Comparison of ENCODE assay signal across 8 mouse cellular contexts in genomic region chr8:86882568-86883478, GRCm38 (mm10). TPM values are rescaled to one million over a fixed set of nuclear protein-coding genes. Genes with fewer than 3 reads are reported as not detected.
DNase-seq lines count a peak whose midpoint lies in the region; ATAC-seq and TF ChIP-seq lines count a peak whose summit lies in the region.

No protein-coding gene starts in this region.

- H3K9ac ChIP-seq in kidney, postnatal 0 days (ENCODE audit: low read depth, low read length): peak overlapping the region; percentile 43; the same call in 1 of the 2 replicates
- H3K9ac ChIP-seq in embryonic facial prominence, embryonic 11.5 days (replicated peaks; ENCODE audit: low read length): peak overlapping the region; percentile 44
- H3K9ac ChIP-seq in intestine, embryonic 14.5 days (ENCODE audit: low read length): no peak overlapping the region
- 0 out of 2 replicates have a peak overlapping the region, but pooled peaks have one; percentile 7 for H3K9ac ChIP-seq in neural tube, embryonic 14.5 days (replicated peaks; ENCODE audit: low read depth, low read length)

- H3K27me3 ChIP-seq in kidney, postnatal 0 days (ENCODE audit: insufficient read depth, low read length): no peaks in the 10 kb centered on the region
- no peaks in the 10 kb centered on the region for H3K27me3 ChIP-seq in embryonic facial prominence, embryonic 11.5 days (ENCODE audit: control insufficient read depth, insufficient read depth, low read length)
- no peaks in the 10 kb centered on the region for H3K27me3 ChIP-seq in intestine, embryonic 14.5 days (replicated peaks; ENCODE audit: control insufficient read depth, insufficient read depth, low read length)
- no peaks in the 10 kb centered on the region for H3K27me3 ChIP-seq in neural tube, embryonic 14.5 days (ENCODE audit: control insufficient read depth, insufficient read depth, low read length)

- no peak for TF ChIP-seq CTCF in kidney, postnatal 0 days (IDR thresholded peaks at IDR 0.05; ENCODE audit: low read depth)

- H3K27ac ChIP-seq in kidney, postnatal 0 days: no peak overlapping the region
- no peak overlapping the region for H3K27ac ChIP-seq in embryonic facial prominence, embryonic 11.5 days (replicated peaks; ENCODE audit: low read depth, low read length)
- H3K27ac ChIP-seq in intestine, embryonic 14.5 days (ENCODE audit: low read depth): no peak overlapping the region
- H3K27ac ChIP-seq in neural tube, embryonic 14.5 days (ENCODE audit: low read depth, low read length): no peak overlapping the region

- no peaks in the 10 kb centered on the region for H3K9me3 ChIP-seq in kidney, postnatal 0 days (replicated peaks; ENCODE audit: low read length)
- no peaks in the 10 kb centered on the region for H3K9me3 ChIP-seq in embryonic facial prominence, embryonic 11.5 days (replicated peaks; ENCODE audit: control insufficient read depth, low read length)
- no peaks in the 10 kb centered on the region for H3K9me3 ChIP-seq in intestine, embryonic 14.5 days (ENCODE audit: control insufficient read depth, low read length)
- H3K9me3 ChIP-seq in neural tube, embryonic 14.5 days (ENCODE audit: control insufficient read depth, low read length): no peaks in the 10 kb centered on the region

- peaks cover 13% of the 10 kb centered on the region for H3K4me1 ChIP-seq in kidney, postnatal 0 days (replicated peaks; ENCODE audit: insufficient read depth, low read length)
- peaks cover 4% of the 10 kb centered on the region; the same call in 1 of the 2 replicates for H3K4me1 ChIP-seq in embryonic facial prominence, embryonic 11.5 days (ENCODE audit: control insufficient read depth, insufficient read depth, low read length)
- H3K4me1 ChIP-seq in intestine, embryonic 14.5 days (replicated peaks; ENCODE audit: control insufficient read depth, insufficient read depth, low read length): peaks cover 21% of the 10 kb centered on the region
- H3K4me1 ChIP-seq in neural tube, embryonic 14.5 days (ENCODE audit: control insufficient read depth, insufficient read depth, low read length): peaks cover 20% of the 10 kb centered on the region

- ATAC-seq in kidney, postnatal 0 days (replicated peaks; ENCODE audit: low FRiP score, low read depth): no peak
- no peak for ATAC-seq in embryonic facial prominence, embryonic 11.5 days (replicated peaks; ENCODE audit: insufficient number of reproducible peaks, low FRiP score, low TSS enrichment, low read depth)
- no peak for ATAC-seq in intestine, embryonic 14.5 days (replicated peaks; ENCODE audit: low FRiP score, low TSS enrichment, low read depth)
- ATAC-seq in neural tube, embryonic 14.5 days (ENCODE audit: low read depth): no peak
- ATAC-seq in erythroid progenitor cell, adult 5-6 weeks (replicated peaks; ENCODE audit: low FRiP score, poor library complexity, severe bottlenecking): no peak

- no peaks in the 10 kb centered on the region for H3K36me3 ChIP-seq in kidney, postnatal 0 days (ENCODE audit: insufficient read depth, low read length)
- no peaks in the 10 kb centered on the region for H3K36me3 ChIP-seq in embryonic facial prominence, embryonic 11.5 days (replicated peaks; ENCODE audit: control insufficient read depth, insufficient read depth, low read depth, low read length)
- H3K36me3 ChIP-seq in intestine, embryonic 14.5 days (ENCODE audit: control insufficient read depth, insufficient read depth, low read length): 0 out of 2 replicates have a peak, but pooled peaks cover 4% of the 10 kb centered on the region
- H3K36me3 ChIP-seq in neural tube, embryonic 14.5 days (ENCODE audit: control insufficient read depth, insufficient read depth, low read length): 0 out of 2 replicates have a peak, but pooled peaks cover 3% of the 10 kb centered on the region

- peak overlapping the region; percentile 89 for H3K4me2 ChIP-seq in kidney, postnatal 0 days (ENCODE audit: low read length)
- no peak overlapping the region; the same call in 1 of the 2 replicates for H3K4me2 ChIP-seq in embryonic facial prominence, embryonic 11.5 days (ENCODE audit: low read depth, low read length)
- peak overlapping the region; percentile 91; the same call in 1 of the 2 replicates for H3K4me2 ChIP-seq in intestine, embryonic 14.5 days (ENCODE audit: low read length)
- H3K4me2 ChIP-seq in neural tube, embryonic 14.5 days (ENCODE audit: low read depth, low read length): peak overlapping the region; percentile 95

- WGBS in kidney, postnatal 0 days: 52% methylated on average over 11 of the region's 11 CpGs
- 74% methylated on average over 11 of the region's 11 CpGs for WGBS in embryonic facial prominence, embryonic 11.5 days
- WGBS in intestine, embryonic 14.5 days: 64% methylated on average over 11 of the region's 11 CpGs
- WGBS in neural tube, embryonic 14.5 days: 76% methylated on average over 11 of the region's 11 CpGs

- 0 out of 2 replicates have a peak overlapping the region, but pooled peaks have one; percentile 3 for H3K4me3 ChIP-seq in kidney, postnatal 0 days (replicated peaks; ENCODE audit: low read depth, low read length)
- no peak overlapping the region for H3K4me3 ChIP-seq in embryonic facial prominence, embryonic 11.5 days (ENCODE audit: low read depth, low read length)
- H3K4me3 ChIP-seq in intestine, embryonic 14.5 days (ENCODE audit: low read depth, low read length): peak overlapping the region; percentile 6; the same call in 1 of the 2 replicates
- peak overlapping the region; percentile 90; the same call in 1 of the 2 replicates for H3K4me3 ChIP-seq in neural tube, embryonic 14.5 days (ENCODE audit: low read depth, low read length)

- DNase-seq in kidney, postnatal 0 days (ENCODE audit: low spot score): no peak
- DNase-seq in kidney, postnatal 14 days: no peak
- DNase-seq in embryonic facial prominence, embryonic 11.5 days (ENCODE audit: low spot score): no peak
- no peak for DNase-seq in intestine, embryonic 14.5 days (ENCODE audit: low spot score)
- DNase-seq in thymus, postnatal 36 days: no peak
- DNase-seq in embryo, embryonic 9.5 days (ENCODE audit: extremely low spot score): no peak

RNA-seq across cellular contexts. Expression of gene N4bp1, which starts 2.2 kb away (rescaled TPM):
- polyA plus RNA-seq in kidney, postnatal 0 days (2015; fragmentation: Nextera tagmentation; extraction: Ambion mirVana): 5.6 and 6.3 TPM in 2 replicates
- 10.4 and 11.2 TPM in 2 replicates for polyA plus RNA-seq in embryonic facial prominence, embryonic 11.5 days (2014; fragmentation: Nextera tagmentation; extraction: Ambion mirVana)
- polyA plus RNA-seq in intestine, embryonic 14.5 days (2014; fragmentation: Nextera tagmentation; extraction: Ambion mirVana): 11.2 and 12.2 TPM in 2 replicates
- 11.4 and 12.7 TPM in 2 replicates for polyA plus RNA-seq in neural tube, embryonic 14.5 days (2014; fragmentation: Nextera tagmentation; extraction: Ambion mirVana)
- total RNA-seq in erythroid progenitor cell, adult 5-6 weeks (2015; ENCODE audit: low replicate concordance): 3.8 and 6.8 TPM in 2 replicates
- 3.6 and 7.3 TPM in 2 replicates for total RNA-seq in erythroid progenitor cell, adult 5-6 weeks (2017; ENCODE audit: low replicate concordance)
